Mouse (Mus musculus) cerebellum, adult 2 months (tissue): Measurements from ENCODE around the gene Inpp4b.

ENCODE experiments used
- CTCF ChIP-seq: fragments of 200-500 bp; IDR thresholded peaks from 2 replicates; pipeline ENCODE4 v1.5.1; 2011; ENCODE audit warnings: low read depth, mild to moderate bottlenecking, control low read depth, low read length, moderate library complexity, borderline replicate concordance; ENCODE audit not compliant: insufficient read depth
- POLR2A ChIP-seq: fragments of 200-500 bp; IDR thresholded peaks from 2 replicates; pipeline ENCODE4 v1.6.1; 2011; ENCODE audit warnings: low read length, control low read depth, borderline replicate concordance; ENCODE audit not compliant: insufficient read depth

DNA sequence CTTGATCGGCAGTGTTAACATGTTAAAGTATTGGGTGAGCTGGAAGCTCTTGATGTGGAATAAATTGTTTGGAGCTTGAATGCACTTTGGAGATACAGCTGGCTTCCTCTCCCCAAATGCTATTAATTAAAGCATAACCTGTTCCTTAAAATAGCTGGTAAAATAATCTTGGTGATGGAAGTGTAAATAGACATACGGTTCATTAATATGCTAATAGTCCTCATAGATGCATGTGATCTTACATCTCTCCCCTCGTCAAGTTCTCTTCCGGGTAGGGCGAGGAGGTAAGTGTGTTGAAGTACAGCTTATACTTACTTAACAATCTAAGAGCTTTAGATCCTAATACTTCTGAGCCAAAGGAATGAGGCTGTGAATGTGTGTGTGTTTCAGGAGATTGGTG is 430.5 kb downstream of the Inpp4b start:
- no peak for TF ChIP-seq CTCF
- TF ChIP-seq POLR2A, result no peak
